Mouse (Mus musculus): ENCODE data around the gene Sox6. TPM values are rescaled to one million over a fixed set of nuclear protein-coding genes. Genes with fewer than 3 reads are reported as not detected.

Sox6 gene
- polyA plus RNA-seq, 1 experiment = 6.0 TPM

DNA sequence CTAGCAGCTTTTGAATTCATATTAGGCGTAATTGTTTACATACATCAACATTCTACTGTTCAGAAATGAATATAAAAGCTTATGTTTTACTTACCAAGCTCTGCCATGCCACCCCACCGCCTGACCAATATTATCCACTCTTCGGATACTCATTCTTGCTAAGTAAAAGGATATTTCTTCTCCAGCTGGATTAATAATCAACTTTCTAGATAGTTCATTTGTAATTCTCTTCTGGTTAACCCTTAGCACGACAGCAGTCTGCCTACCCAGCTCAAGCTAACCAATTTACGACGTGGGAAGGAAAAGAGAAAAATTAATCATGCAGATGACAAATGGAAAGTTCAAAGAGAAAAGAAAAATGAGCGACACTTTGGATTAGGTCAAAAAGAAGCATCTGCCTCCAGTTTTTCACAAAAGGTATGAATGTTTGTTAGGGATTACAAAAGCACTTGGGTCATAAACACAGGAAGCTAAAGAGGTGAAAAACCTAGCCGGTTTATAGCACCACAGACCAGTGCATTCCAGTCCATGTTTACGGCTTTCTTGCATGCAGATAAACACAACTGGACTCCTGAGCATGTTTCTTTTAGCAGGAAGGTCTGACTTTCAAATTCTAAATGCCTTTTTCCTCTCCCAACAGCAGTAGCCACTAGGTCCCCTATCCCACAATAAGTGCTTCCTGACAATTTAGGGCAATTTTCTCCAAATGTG is 178.8 kb downstream of the Sox6 start:
- Histone ChIP-seq H3K27ac (ENCODE audit: insufficient read depth, low read length) (no peak overlapping the region), H3K27me3 (ENCODE audit: control insufficient read depth, insufficient read depth, low read length) (no peaks in the 10 kb centered on the region), H3K36me3 (ENCODE audit: control insufficient read depth, insufficient read depth, low read length) (no peaks in the 10 kb centered on the region), H3K4me1 (ENCODE audit: control insufficient read depth, insufficient read depth, insufficient read length) (no peaks in the 10 kb centered on the region), H3K4me3 (ENCODE audit: extremely low read depth, insufficient read depth, insufficient read length) (no peak overlapping the region)
- no peak for TF ChIP-seq POLR2A (IDR thresholded peaks at IDR 0.05; ENCODE audit: low read depth, low read length)
- no peak for TF ChIP-seq CTCF (IDR thresholded peaks at IDR 0.05; ENCODE audit: extremely low read depth, insufficient read depth, insufficient read length, insufficient replicate concordance)
- no peak for DNase-seq (ENCODE audit: low read depth in 1 of 2, low spot score in 2 of 2)
- WGBS = 75% methylated on average over 9 of the region's 9 CpGs

DNA sequence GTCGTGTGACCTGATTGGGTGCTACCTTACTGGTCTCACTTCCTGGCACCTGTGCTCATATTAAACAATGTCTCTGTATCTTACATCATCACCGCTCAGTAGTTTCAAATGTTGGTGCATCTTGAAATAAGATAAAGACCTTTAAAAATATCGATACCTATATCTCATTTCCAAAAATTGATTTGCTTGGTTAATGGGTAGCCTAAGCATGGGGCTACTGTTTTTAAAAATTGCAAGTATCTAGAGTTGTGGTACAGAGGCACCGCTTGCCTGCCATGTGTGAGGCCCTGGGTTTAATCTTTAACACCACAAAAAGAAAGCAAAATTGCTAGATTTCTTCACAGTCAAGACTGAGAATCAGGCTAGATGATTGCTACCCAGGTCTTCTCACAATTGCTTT is 187.5 kb downstream of the Sox6 start:
- TF ChIP-seq POLR2A (IDR thresholded peaks at IDR 0.05; ENCODE audit: low read depth, low read length) (no peak), CTCF (IDR thresholded peaks at IDR 0.05; ENCODE audit: extremely low read depth, insufficient read depth, insufficient read length, insufficient replicate concordance) (no peak)
- H3K36me3 ChIP-seq (ENCODE audit: control insufficient read depth, insufficient read depth, low read length) = no peaks in the 10 kb centered on the region
- no peaks in the 10 kb centered on the region for H3K27me3 ChIP-seq (ENCODE audit: control insufficient read depth, insufficient read depth, low read length)
- no peak for DNase-seq (ENCODE audit: low read depth in 1 of 2, low spot score in 2 of 2)
- H3K4me1 ChIP-seq (ENCODE audit: control insufficient read depth, insufficient read depth, insufficient read length) = no peaks in the 10 kb centered on the region
- WGBS = 95% methylated on average over 4 of the region's 4 CpGs
- no peak overlapping the region for H3K27ac ChIP-seq (ENCODE audit: insufficient read depth, low read length)
- H3K4me3 ChIP-seq (ENCODE audit: extremely low read depth, insufficient read depth, insufficient read length) = no peak overlapping the region

DNA sequence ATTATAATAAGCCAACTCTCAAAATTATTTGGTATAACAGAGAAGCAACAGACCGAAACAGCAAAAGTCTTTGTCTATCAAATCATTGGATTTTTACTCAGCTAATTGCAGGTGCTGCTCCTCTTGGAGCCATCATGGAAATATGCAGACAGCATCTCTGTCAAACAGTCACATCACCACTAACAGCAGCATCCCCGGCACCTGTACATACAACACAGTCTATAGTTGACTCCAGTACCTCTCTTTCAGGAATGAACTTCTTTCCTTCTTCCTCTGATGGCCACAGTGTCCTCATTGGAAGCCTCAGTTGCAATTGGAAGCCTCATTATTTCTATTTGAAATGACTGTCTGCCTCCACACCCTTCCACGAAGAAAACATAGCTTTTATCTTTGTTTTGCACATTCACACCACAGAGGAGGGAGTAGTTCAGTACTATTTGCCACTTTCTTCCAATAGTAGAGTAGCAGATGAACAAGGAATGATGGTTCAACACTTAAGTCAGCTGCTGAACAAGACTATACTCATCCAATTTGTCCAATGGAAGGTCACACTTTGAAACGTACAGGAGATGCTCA is 192.7 kb downstream of the Sox6 start:
- 82% methylated on average over 4 of the region's 4 CpGs for WGBS
- H3K27me3 ChIP-seq (ENCODE audit: control insufficient read depth, insufficient read depth, low read length) = no peaks in the 10 kb centered on the region
- no peak overlapping the region for H3K4me3 ChIP-seq (ENCODE audit: extremely low read depth, insufficient read depth, insufficient read length)
- H3K27ac ChIP-seq (ENCODE audit: insufficient read depth, low read length) = no peak overlapping the region
- TF ChIP-seq CTCF (IDR thresholded peaks at IDR 0.05; ENCODE audit: extremely low read depth, insufficient read depth, insufficient read length, insufficient replicate concordance) (no peak), POLR2A (IDR thresholded peaks at IDR 0.05; ENCODE audit: low read depth, low read length) (no peak)
- no peaks in the 10 kb centered on the region for H3K4me1 ChIP-seq (ENCODE audit: control insufficient read depth, insufficient read depth, insufficient read length)
- no peaks in the 10 kb centered on the region for H3K36me3 ChIP-seq (ENCODE audit: control insufficient read depth, insufficient read depth, low read length)
- no peak for DNase-seq (ENCODE audit: low read depth in 1 of 2, low spot score in 2 of 2)

GRCm38 (mm10) chr7:115844910-115845309 is 193.7 kb downstream of the Sox6 start:
- H3K4me3 ChIP-seq (ENCODE audit: extremely low read depth, insufficient read depth, insufficient read length) = no peak overlapping the region
- WGBS = 84% methylated on average over 3 of the region's 3 CpGs
- H3K27ac ChIP-seq (ENCODE audit: insufficient read depth, low read length) = no peak overlapping the region
- H3K27me3 ChIP-seq (ENCODE audit: control insufficient read depth, insufficient read depth, low read length) = no peaks in the 10 kb centered on the region
- H3K4me1 ChIP-seq (ENCODE audit: control insufficient read depth, insufficient read depth, insufficient read length) = no peaks in the 10 kb centered on the region
- no peak for DNase-seq (ENCODE audit: low read depth in 1 of 2, low spot score in 2 of 2)
- no peaks in the 10 kb centered on the region for H3K36me3 ChIP-seq (ENCODE audit: control insufficient read depth, insufficient read depth, low read length)
- TF ChIP-seq POLR2A (IDR thresholded peaks at IDR 0.05; ENCODE audit: low read depth, low read length) (no peak), CTCF (IDR thresholded peaks at IDR 0.05; ENCODE audit: extremely low read depth, insufficient read depth, insufficient read length, insufficient replicate concordance) (no peak)

- Histone ChIP-seq H3K27ac (ENCODE audit: insufficient read depth, low read length) (peak overlapping the region; percentile 58; the same call in 1 of the 2 replicates), H3K27me3 (ENCODE audit: control insufficient read depth, insufficient read depth, low read length) (no peaks in the 10 kb centered on the region), H3K4me3 (ENCODE audit: extremely low read depth, insufficient read depth, insufficient read length) (no peak overlapping the region), H3K36me3 (ENCODE audit: control insufficient read depth, insufficient read depth, low read length) (no peaks in the 10 kb centered on the region), H3K4me1 (ENCODE audit: control insufficient read depth, insufficient read depth, insufficient read length) (no peaks in the 10 kb centered on the region)
- DNase-seq (ENCODE audit: low read depth in 1 of 2, low spot score in 2 of 2) = no peak
- TF ChIP-seq CTCF (IDR thresholded peaks at IDR 0.05; ENCODE audit: extremely low read depth, insufficient read depth, insufficient read length, insufficient replicate concordance) (no peak), POLR2A (IDR thresholded peaks at IDR 0.05; ENCODE audit: low read depth, low read length) (no peak)
- 83% methylated on average over 6 of the region's 6 CpGs for WGBS
Measured at GRCm38 (mm10) chr7:115844431-115844830, 194.2 kb downstream of the Sox6 start.

- Histone ChIP-seq H3K4me3 (ENCODE audit: extremely low read depth, insufficient read depth, insufficient read length) (no peak overlapping the region), H3K4me1 (ENCODE audit: control insufficient read depth, insufficient read depth, insufficient read length) (no peaks in the 10 kb centered on the region), H3K27me3 (ENCODE audit: control insufficient read depth, insufficient read depth, low read length) (no peaks in the 10 kb centered on the region), H3K36me3 (ENCODE audit: control insufficient read depth, insufficient read depth, low read length) (no peaks in the 10 kb centered on the region), H3K27ac (ENCODE audit: insufficient read depth, low read length) (no peak overlapping the region)
- TF ChIP-seq CTCF (IDR thresholded peaks at IDR 0.05; ENCODE audit: extremely low read depth, insufficient read depth, insufficient read length, insufficient replicate concordance) = no peak
- no peak for TF ChIP-seq POLR2A (IDR thresholded peaks at IDR 0.05; ENCODE audit: low read depth, low read length)
- no peak for DNase-seq (ENCODE audit: low read depth in 1 of 2, low spot score in 2 of 2)
Measured at GRCm38 (mm10) chr7:115842251-115842650, 196.3 kb downstream of the Sox6 start.

DNA sequence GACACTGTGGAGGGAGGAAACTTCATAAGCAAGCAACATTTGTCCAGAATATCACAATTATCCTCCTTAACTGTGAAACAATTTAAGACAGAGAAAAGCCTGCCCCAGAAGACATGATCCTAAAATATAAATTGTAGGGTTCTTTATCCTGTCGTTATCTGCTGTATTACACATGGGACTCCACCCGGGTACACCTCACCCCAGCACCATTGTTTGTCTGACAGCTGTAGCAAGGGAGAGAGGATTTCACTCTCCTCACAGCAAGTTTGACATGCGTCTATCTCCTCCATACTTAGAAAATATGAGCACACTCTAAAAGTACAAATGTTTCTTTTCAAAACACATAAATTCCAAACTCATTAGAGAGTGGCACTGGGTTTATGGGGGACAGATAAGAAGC is 198.0 kb downstream of the Sox6 start:
- Histone ChIP-seq H3K4me3 (ENCODE audit: extremely low read depth, insufficient read depth, insufficient read length) (no peak overlapping the region), H3K36me3 (ENCODE audit: control insufficient read depth, insufficient read depth, low read length) (no peaks in the 10 kb centered on the region), H3K4me1 (ENCODE audit: control insufficient read depth, insufficient read depth, insufficient read length) (no peaks in the 10 kb centered on the region), H3K27ac (ENCODE audit: insufficient read depth, low read length) (no peak overlapping the region), H3K27me3 (ENCODE audit: control insufficient read depth, insufficient read depth, low read length) (no peaks in the 10 kb centered on the region)
- no peak for TF ChIP-seq CTCF (IDR thresholded peaks at IDR 0.05; ENCODE audit: extremely low read depth, insufficient read depth, insufficient read length, insufficient replicate concordance)
- TF ChIP-seq POLR2A (IDR thresholded peaks at IDR 0.05; ENCODE audit: low read depth, low read length) = no peak
- 79% methylated on average over 3 of the region's 3 CpGs for WGBS
- no peak for DNase-seq (ENCODE audit: low read depth in 1 of 2, low spot score in 2 of 2)
